Mouse (Mus musculus) testis, adult 2 months (tissue): ENCODE results near the gene St6galnac4. TPM values are rescaled to one million over a fixed set of nuclear protein-coding genes. Genes with fewer than 3 reads are reported as not detected.

Experiments
- H3K27ac ChIP-seq: fragments of 200-500 bp; 2 replicates; pipeline ENCODE4 v1.5.1; 2012; ENCODE audit warnings: low read depth, low read length; ENCODE audit not compliant: control insufficient read depth, insufficient read depth
- H3K27me3 ChIP-seq: fragments of 200-500 bp; 2 replicates; pipeline ENCODE4 v1.6.1; 2012; ENCODE audit warnings: mild to moderate bottlenecking, low read length, moderate library complexity; ENCODE audit not compliant: control insufficient read depth, insufficient read depth
- H3K36me3 ChIP-seq: fragments of 200-500 bp; 2 replicates; pipeline ENCODE4 v1.6.1; 2012; ENCODE audit warnings: mild to moderate bottlenecking, low read length; ENCODE audit not compliant: control insufficient read depth, insufficient read depth
- H3K4me1 ChIP-seq: fragments of 200-500 bp; 2 replicates; pipeline ENCODE4 v1.6.1; 2012; ENCODE audit warnings: low read length; ENCODE audit not compliant: control insufficient read depth, insufficient read depth
- H3K4me3 ChIP-seq: fragments of 200-500 bp; 2 replicates; pipeline ENCODE4 v1.5.1; 2012; ENCODE audit warnings: low read depth, mild to moderate bottlenecking, low read length, moderate library complexity, mixed read lengths; ENCODE audit not compliant: control insufficient read depth
- CTCF ChIP-seq: fragments of 200-500 bp; IDR thresholded peaks from 2 replicates; pipeline ENCODE4 v1.5.1; 2012; ENCODE audit warnings: low read depth, mild to moderate bottlenecking, inconsistent platforms, low read length, moderate library complexity; ENCODE audit not compliant: control insufficient read depth, insufficient read depth, insufficient replicate concordance
- POLR2A ChIP-seq: fragments of 200-500 bp; IDR thresholded peaks from 2 replicates; pipeline ENCODE4 v1.6.1; 2012; ENCODE audit warnings: low read depth, mild to moderate bottlenecking, inconsistent platforms, low read length, moderate library complexity; ENCODE audit not compliant: control insufficient read depth
- polyA plus RNA-seq: library from polyadenylated mRNA; depleted of rRNA; stranded (reverse); fragments of >200 nt; gene quantifications from 2 replicates; pipeline ENCODE4 v1.2.3, GENCODE M21; 2012; rRNA removed

Gene St6galnac4
- polyA plus RNA-seq, 1 experiment, result 1.4 TPM

- no peak overlapping the region; the same call in none of the 2 replicates for H3K4me3 ChIP-seq
- TF ChIP-seq CTCF (no peak), POLR2A (no peak)
- 0 out of 2 replicates have a peak overlapping the region, but pooled peaks have one; percentile 26 for H3K27ac ChIP-seq
Measured at GRCm38 (mm10) chr2:32647366-32647765, 60.5 kb downstream of the St6galnac4 start.

More at GRCm38 (mm10) chr2:32647366-32647765, 60.5 kb downstream of the St6galnac4 start:
- H3K27me3 ChIP-seq, result no peaks in the 10 kb centered on the region
- H3K4me1 ChIP-seq, result peaks cover 13% of the 10 kb centered on the region
- H3K36me3 ChIP-seq, result no peaks in the 10 kb centered on the region

Other genes starting within 250 kb of the St6galnac4 start
- gene Ciz1, start 234.8 kb upstream of the St6galnac4 start, polyA plus RNA-seq, result 255 and 278 TPM in 2 replicates
- 36.3 and 39.4 TPM in 2 replicates for gene Dnm1, start 233.8 kb upstream of the St6galnac4 start, polyA plus RNA-seq
- 92.9 and 102 TPM in 2 replicates for gene 1110008P14Rik, start 205.2 kb upstream of the St6galnac4 start, polyA plus RNA-seq
- gene Lcn2, start 198.8 kb upstream of the St6galnac4 start, polyA plus RNA-seq, result 197 and 328 TPM in 2 replicates
- 7.5 and 7.6 TPM in 2 replicates for gene Ptges2, start 191.2 kb upstream of the St6galnac4 start, polyA plus RNA-seq
- 19.9 and 22.7 TPM in 2 replicates for gene Naif1, start 136.6 kb upstream of the St6galnac4 start, polyA plus RNA-seq
- 36.7 and 38.4 TPM in 2 replicates for gene Slc25a25, start 135.7 kb upstream of the St6galnac4 start, polyA plus RNA-seq
- 15.4 and 17.6 TPM in 2 replicates for gene Fam102a, start 51.8 kb upstream of the St6galnac4 start, polyA plus RNA-seq
- gene Dpm2, start 16.2 kb upstream of the St6galnac4 start, polyA plus RNA-seq, result 100 and 110 TPM in 2 replicates
- gene Pip5kl1, start 12.3 kb upstream of the St6galnac4 start, polyA plus RNA-seq, result 39.7 and 47.8 TPM in 2 replicates
- 2.2 and 2.3 TPM in 2 replicates for gene 9430097D07Rik, start 11.4 kb upstream of the St6galnac4 start, polyA plus RNA-seq
- gene St6galnac6, start 12.6 kb downstream of the St6galnac4 start, polyA plus RNA-seq, result 17.6 and 24.7 TPM in 2 replicates
- 172 and 177 TPM in 2 replicates for gene Ak1, start 34.7 kb downstream of the St6galnac4 start, polyA plus RNA-seq
- 6.5 and 7.9 TPM in 2 replicates for gene Eng, start 59.5 kb downstream of the St6galnac4 start, polyA plus RNA-seq
- gene Fpgs, start 117.0 kb downstream of the St6galnac4 start, polyA plus RNA-seq, result 39.4 and 45.3 TPM in 2 replicates
- gene Cdk9, start 126.0 kb downstream of the St6galnac4 start, polyA plus RNA-seq, result 105 and 121 TPM in 2 replicates
- 1.9 and 2.3 TPM in 2 replicates for gene Sh2d3c, start 134.0 kb downstream of the St6galnac4 start, polyA plus RNA-seq
- gene 6330409D20Rik, start 153.9 kb downstream of the St6galnac4 start, polyA plus RNA-seq, result 0.10 and 0.16 TPM in 2 replicates
- 17.9 and 18.3 TPM in 2 replicates for gene Tor2a, start 170.1 kb downstream of the St6galnac4 start, polyA plus RNA-seq
- gene Ttc16, start 188.5 kb downstream of the St6galnac4 start, polyA plus RNA-seq, result 132 and 146 TPM in 2 replicates
- 24.7 and 34.2 TPM in 2 replicates for gene Ptrh1, start 188.7 kb downstream of the St6galnac4 start, polyA plus RNA-seq
- 51.6 and 54.7 TPM in 2 replicates for gene Cfap157, start 197.3 kb downstream of the St6galnac4 start, polyA plus RNA-seq